Mouse (Mus musculus): ENCODE measurements around the gene Hist1h4k.
"Not testable (repeated sequence)": the region's sequence is repeated elsewhere in the genome, so short reads cannot be mapped to it uniquely, and the experiment has no call there.

Gene Hist1h4k

DNA sequence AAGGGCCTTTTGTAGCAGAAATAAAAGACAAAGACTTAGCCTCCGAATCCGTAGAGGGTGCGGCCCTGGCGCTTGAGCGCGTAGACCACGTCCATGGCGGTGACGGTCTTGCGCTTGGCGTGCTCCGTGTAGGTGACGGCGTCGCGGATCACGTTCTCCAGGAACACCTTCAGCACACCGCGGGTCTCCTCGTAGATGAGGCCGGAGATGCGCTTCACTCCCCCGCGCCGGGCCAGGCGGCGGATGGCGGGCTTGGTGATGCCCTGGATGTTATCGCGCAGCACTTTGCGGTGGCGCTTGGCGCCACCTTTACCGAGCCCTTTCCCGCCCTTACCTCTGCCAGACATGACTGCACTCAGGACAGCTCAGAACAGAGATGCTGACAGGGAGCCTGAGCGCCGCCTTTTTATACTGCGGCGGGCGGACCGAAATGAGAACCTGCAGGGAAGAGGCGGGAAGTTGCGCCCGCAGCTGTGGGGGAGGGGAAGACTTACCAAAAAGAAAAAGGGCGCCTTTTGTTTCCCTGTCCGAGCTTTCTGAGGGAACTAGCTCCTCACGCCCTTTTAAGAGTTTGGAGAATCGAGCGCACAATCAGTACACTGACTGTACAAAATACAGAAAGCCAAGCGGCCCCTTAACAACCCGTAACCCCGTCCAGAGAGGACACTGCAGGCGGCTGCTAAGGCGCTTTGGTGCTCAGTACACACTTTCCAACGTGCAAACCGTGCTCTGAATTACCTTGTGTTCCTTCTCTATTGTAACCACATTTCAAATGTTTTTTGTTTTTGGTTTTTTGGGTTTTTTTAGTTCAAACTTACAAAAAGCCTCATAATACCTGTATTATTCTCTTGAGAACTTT, at the start of gene Hist1h4k:
TSS of gene Hist1h4k (minus strand) at position 347 of the 859 bp plus-strand sequence.
- peak; percentile 86 for DNase-seq

DNA sequence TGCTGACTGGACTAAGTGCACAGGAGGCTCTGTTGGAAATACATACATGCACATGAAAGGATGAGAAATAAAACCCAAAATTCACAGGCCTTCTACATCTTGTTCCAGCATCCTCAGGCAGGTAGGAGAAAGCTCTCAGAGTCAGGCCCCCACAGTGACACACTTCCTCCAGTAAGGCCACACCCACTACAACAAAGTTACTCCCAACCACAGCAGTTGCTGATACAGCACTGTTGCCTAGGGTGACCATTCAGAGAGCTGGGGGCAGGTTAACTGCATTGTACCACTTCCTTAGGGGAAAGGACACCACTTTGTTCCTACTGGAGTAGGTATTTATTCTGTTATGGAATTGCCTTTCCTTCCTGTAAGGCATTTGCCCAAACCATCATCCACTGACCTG, 46.9 kb upstream of the Hist1h4k start:
- not testable (repeated sequence) for DNase-seq

DNA sequence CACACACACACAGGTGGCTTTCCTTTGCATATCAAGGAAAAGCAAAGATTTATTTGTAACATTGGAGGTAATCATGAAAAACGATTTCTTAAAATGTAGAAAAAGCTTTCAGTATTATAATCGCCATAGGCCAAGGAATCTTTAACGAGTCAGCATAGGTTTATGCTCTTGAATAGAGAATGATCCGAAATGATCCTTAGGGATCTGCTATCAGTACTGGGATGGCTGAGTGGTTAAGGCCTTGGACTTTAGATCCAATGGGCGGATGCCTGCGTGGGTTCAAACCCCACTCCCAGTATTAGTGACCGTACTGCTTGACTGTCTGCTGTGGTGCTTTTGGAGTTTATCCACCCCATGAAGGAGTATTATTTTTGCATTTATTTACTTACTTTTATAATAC, 45.3 kb upstream of the Hist1h4k start:
- DNase-seq, result no peak

DNA sequence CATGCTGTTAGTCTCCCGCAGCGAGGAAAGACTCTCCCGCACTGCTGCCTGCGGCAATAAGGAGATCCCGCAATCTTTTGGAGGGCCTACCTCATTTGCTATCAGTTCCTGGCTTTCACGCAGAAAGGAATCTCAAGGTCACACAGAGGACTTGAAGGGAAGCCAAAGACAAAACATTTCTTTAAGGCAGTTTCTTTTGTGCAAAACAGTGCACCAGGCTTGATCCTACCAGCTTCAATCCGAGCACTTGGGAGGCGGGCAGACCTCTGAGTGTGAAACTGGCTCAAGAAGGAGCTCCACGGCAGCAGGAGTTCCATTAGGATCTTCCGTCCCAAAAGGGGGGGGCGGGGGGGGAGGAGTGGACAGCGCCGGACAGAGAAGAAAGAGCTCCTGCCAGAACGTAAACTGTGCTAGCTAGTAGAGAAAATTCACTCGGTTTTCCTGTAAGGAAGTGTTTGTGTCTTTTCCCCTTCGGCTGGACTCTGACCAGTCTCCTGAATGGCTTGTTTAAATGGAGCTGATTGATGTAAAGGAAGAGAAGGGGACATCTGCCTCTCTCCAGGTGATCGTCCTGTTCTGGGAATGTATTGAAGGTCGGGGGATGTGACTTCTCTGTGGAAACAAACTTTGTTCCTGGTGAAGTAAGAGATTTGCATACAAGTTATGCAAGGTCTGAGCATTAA, 40.4 kb upstream of the Hist1h4k start:
- DNase-seq, result no peak

DNA sequence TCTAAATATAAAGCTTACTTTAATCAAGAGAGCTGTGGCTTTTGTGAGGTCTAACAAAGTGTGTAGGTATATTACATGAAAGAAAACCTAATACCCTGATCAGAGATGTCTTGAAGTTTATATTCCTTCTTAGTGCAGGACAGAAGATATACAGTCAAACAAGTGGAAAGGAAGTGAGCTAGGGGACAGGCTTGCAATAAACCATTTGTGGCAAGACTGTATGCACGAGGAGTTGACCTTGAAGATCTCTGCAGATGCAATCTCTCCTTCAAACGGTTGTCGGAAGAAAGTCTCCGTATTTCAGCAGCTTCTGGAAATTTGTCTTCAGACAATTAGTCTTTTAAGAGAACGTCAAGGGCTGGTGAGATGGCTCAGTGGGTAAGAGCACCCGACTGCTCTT, 39.6 kb upstream of the Hist1h4k start:
- DNase-seq, result no peak

DNA sequence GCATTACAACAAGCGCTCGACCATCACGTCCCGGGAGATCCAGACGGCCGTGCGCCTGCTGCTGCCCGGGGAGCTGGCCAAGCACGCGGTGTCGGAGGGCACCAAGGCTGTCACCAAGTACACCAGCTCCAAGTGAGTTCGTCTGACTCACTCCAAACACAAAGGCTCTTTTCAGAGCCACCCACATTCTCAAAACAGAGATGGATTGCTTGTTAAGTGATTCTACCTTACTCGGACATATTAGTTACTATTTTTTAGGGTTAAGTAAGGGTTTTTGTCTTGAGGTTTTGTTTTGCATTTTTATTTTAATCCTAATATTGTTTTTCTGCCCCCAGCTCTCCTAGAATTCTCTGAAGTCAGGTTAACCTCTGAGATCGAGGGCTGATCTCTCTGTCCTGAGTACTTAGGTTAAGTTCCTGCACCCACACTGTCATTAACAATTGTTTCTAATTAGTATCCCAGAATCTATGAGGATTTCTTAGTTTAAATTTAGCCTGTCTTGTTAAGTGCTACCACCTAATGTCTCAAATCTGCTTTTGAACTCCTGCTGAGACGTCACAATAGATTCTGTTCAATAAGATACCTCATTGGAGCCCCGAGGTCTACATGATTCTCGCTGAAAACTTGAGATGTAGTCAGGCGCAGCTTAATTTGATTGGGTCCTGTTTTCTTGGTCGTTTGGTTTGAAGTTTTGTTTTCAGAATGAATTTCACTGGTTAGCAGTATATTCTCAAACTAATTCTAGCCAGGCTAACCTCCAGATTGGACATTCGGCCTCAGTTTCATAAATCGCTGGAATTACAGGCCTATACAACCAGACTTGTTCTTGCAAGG, 37.7 kb upstream of the Hist1h4k start:
- DNase-seq, result no peak

DNA sequence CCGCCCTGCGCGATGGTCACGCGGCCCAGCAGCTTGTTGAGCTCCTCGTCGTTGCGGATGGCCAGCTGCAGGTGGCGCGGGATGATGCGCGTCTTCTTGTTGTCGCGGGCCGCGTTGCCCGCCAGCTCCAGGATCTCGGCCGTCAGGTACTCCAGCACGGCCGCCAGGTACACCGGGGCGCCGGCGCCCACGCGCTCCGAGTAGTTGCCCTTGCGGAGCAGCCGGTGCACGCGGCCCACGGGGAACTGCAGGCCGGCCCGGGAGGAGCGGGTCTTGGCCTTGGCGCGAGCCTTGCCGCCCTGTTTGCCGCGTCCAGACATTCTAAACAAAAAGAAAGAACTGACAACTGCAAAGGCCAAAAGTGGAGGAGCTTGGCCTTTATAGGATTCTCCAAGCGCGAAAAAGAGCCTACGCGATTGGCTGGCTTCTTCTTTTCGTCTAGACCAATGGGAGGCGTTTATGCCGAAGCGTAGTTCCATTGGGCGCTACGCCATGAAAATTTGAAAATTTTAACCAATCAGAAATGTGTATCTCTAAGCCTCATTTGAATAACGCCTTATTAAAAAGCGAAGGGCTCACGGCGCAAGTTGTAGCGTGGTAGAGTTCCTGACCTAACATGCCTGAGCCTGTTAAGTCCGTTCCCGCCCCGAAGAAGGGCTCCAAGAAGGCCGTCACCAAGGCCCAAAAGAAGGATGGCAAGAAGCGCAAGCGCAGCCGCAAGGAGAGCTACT, 36.8 kb upstream of the Hist1h4k start, which contains the start of the genes Hist1h2an and Hist1h2bp:
TSS of gene Hist1h2an (minus strand) at position 320 of the 731 bp plus-strand sequence.
TSS of gene Hist1h2bp (plus strand) at position 563 of the 731 bp plus-strand sequence.
- peak; percentile 90 for DNase-seq

DNA sequence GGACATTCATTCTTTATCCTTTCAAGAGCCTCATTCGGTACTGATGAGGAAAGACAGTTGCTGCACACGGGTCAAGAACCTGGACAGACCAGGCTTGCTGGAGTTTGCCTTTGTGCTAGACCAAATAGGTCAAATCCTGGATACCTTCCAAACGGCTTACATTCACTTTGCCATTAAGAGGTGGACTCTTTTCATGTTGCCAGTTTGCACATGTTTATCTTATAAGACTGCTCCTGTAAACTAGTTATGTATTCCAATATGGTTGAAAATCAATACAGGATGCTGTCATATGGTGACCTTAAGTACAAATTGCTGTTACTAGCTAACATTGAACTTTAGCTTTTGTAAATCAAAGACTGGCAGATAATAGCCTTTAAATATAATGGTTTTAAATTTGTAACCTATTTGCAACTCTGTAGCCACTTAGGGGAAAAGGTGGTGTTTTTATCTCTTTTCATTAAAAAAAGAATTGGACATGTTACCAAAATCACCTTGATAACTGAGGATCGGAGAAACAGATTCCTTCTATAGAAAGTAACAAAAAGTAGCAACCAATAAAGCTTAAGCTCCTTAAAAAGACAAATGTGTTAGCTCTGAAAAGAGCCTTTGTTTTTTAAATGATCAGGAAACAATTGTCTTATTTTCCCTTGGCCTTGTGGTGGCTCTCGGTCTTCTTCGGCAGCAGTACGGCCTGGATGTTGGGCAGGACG, 36.0 kb upstream of the Hist1h4k start:
- no peak for DNase-seq

DNA sequence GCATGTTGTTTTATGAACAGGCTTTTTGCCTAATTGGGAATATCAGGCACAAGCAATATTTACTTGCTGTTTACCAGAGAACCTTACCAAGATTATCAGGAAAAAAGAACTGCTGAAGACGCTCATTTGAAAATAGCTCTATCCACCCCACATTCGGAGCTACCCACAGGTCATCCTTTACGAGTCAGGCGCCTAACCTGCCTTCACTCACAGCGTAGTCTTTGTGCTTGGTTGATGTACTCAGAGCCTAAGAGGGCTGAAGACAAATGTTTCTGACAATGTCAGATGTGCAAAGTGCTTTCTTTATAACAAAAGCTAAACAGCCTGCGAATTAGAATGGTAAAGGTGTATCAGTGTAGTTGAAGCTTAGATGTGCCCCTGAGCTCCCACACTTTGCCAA, 34.0 kb upstream of the Hist1h4k start:
- DNase-seq, result no peak

DNA sequence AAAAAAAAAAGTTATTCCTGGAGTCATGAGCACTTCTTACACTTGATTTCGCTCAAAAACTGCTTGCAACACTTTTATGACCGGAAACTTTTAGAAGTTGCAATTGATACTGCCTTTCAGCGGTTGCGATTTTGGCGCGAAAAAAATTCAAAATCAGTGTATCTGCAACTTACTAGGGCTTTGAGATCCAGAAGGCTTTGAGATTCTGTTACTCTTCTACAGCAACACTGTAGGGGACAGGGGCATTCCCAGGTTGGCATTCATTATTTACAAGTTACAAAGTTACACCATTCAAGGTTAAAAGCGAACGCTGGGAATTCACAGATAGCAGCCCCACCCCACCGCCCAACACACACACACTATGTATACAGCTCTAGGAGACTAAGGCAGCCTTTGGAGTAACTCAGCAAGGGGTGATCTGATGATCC, 33.4 kb upstream of the Hist1h4k start:
- no peak for DNase-seq

DNA sequence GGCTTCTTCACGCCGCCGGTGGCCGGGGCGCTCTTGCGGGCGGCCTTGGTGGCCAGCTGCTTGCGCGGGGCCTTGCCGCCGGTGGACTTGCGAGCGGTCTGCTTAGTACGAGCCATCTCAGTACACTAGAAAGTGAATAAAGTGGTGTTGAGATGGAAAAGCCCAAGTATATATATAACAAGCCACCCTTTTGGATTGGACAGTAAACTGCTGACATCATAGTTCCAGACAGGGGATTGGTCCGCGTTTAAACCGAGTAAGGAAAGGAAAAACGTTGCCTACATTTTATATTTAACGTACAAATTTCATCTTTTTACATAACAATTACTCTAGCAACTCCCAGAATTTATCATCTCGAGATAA, 32.9 kb upstream of the Hist1h4k start, which contains the start of gene Hist1h3i:
TSS of gene Hist1h3i (minus strand) at position 116 of the 363 bp plus-strand sequence.
- peak; percentile 42 for DNase-seq

DNA sequence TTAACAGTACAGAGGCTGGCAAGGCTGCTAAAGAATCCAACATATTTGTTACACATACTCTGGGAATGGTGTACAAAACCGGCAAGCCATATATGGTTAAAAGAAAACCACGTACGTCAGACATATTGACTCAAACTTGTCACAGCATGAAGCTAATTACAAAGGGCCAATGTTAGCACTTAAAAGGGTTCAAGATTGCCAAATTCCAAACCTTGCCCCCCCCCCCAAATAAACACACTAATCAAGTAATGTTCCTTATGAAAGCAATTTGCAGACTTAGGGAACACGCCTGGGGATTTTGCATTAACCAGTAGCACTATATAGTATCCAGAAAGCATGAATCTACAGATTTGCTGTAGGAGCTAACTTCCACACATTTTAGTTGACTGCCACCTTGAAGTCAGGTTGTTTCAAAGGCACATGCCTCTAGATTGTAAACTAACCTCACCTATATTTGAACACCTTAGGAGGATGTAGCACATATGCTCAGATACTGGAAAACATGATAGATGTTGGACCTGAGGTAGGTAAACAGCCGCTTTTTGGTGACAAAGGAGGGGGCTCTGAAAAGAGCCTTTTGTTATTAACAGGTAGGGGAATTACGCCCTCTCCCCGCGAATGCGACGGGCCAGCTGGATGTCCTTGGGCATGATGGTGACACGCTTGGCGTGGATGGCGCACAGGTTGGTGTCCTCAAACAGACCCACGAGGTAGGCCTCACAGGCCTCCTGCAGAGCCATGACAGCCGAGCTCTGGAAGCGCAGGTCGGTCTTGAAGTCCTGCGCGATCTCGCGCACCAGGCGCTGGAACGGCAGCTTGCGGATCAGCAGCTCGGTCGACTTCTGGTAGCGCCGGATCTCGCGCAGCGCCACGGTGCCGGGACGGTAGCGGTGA, 32.3 kb upstream of the Hist1h4k start:
- DNase-seq, result not testable (repeated sequence)

DNA sequence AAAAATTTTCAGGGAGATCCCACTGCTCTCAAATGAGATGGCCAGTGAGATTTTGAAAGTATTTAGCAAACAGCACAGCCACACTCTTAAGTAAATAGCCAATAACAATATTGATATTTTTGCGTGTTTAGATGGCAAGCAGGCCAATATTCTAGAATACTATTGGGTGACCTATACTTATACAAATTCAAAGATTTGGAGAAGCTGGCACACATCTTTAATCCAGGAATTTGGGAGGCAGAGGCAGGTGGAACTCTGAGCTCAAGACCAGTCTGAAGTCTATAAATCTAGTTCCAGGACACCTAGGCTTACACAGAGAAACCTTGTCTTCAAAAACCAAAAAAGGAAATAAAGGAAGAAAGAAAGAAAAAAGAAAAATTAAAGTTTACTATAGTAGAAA, 31.3 kb upstream of the Hist1h4k start:
- DNase-seq, result no peak

DNA sequence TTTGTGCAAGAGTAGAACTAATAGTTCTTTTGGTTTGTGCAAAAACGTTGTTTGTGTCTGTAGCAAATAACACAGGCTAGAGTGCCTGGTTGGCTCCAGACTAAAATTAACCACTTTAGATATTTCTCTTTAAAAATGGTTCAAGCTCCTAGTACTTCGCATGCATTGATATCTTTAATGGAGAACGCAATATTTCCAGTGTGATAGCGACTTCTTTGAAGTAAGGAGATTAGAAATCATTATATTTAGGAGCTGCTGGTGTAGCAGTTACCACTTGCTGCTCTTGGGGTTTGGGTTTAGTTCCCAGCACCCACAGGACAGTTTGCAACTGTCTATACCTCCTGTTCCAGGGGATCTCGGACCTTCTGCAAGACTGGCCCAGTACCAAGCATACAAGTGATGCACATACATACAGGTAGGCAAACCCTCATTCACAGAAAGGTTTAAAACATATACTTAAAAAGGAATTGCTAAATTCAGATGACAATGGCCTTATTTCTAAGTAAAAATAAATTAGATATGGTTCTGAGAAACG, 30.8 kb upstream of the Hist1h4k start:
- DNase-seq, result no peak

DNA sequence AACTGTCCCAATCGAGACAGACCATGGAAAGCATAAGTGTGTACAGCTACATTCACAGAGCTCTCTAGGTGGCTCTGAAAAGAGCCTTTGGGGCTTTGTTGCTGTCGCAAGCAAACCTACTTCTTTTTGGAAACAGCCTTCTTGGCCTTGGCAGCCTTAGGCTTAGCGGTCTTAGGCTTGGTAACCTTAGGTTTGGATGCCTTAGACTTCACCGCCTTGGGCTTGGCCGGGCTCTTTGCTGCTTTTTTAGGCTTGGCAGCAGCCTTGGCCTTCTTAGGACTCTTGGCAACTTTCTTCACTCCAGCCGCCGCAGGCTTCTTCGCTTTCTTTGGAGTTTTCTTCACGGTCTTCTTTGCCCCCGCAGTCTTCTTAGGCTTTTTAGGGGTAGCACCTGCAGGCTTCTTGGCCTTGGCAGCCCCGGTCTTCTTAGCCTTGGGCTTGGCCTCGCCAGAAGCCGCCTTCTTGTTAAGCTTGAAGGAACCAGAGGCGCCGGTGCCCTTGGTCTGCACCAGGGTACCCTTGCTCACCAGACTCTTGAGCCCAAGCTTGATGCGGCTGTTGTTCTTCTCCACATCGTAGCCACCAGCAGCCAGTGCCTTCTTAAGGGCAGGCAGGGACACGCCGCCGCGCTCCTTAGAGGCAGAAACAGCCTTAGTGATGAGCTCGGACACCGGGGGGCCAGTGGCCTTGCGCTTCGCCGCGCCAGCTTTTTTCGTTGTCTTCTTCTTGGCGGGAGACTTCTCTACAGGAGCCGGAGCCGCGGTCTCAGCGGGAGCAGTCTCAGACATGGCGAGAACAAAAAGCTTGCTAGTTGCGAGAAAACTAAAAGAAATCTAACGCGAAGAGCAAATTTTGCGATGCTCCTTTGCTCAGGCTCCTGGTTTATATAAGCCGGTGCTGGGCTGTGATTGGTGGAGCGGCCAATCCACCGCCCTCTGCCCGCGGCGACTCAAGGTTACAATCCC, 29.7 kb upstream of the Hist1h4k start, which contains the start of gene Hist1h1b:
TSS of gene Hist1h1b (minus strand) at position 859 of the 965 bp plus-strand sequence.
- DNase-seq, result peak; percentile 44

DNA sequence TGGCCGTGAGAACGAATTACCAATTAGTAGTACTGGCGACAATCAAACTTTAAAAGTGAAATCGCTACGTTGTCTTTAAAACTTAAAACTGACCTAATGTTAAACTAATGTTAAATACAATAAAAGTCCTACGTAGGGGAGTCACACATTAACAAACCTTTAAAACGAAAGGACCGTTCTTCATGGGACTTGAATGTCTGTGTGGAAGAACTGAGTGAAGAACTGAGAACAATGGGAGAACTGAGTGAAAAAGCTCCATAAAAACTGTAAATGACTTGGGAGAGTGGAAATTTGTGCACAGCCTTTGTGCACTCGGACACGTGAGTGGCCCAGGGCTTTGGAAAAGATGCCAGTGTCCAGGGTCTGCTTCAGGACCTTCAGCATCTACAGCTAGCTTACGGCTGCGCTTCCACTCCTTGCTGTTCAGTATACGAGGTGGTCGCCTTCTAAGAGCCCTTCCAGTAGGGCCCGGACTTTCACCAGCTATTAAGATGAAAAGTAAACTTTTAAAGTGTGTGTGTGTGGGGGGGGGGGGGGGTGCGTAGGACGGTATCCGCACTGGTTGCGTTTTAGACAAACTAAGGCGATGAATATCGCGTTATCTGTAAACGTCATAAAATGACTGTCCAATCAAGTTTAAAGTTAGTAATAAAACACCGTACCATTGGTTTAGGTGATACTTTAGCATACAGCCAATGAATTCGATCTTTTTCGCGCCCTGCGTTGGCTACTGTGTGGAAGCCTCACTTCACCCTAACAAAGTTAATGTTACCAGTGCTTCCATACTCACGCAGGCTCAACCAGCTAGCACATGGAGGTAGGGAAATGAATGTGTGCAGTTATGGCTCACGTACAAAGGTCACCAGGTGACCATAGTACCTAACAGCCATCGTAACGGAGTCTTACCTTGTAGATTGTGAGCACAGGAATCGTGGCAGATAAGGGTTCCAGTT, 28.8 kb upstream of the Hist1h4k start:
- DNase-seq, result peak; percentile 67

DNA sequence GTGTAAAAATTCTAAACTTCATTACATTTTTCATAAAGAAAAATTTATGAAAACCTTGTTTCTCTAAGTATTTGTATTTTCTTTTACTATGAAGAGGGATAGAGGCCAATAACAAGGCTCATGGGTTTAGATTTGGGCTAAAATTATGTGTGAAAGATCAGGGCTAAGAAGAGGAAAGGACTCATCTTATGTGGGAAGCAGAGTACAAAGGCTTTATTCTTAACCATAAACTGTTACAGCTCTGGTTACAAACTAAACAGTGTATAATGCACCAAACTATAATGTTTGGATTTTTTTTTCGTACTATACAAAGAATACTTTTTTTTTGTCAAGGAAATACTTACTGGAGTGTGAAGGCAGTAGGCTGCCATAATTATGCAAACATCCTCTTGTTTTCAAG, 5.4 kb upstream of the Hist1h4k start:
- no peak for DNase-seq
